Mouse (Mus musculus) mouse embryonic stem cell (cell line): ENCODE data around the gene Tomm40l.

Source experiments
- in situ Hi-C, 2 experiments: fragments of 300-500 bp; cut with MboI; formaldehyde crosslinking; loops; 1 replicate in 1 of 2; 3 replicates in 1 of 2; pipeline ENCODE4 v1.14.3; 2019 to 2020; ENCODE audit warnings: low sequenced_read_pairs in 2 of 2, low pct_unique_long_range_greater_than_20kb in 1 of 2, mixed read lengths in 1 of 2; ENCODE audit not compliant: unreplicated experiment in 1 of 2

Gene Tomm40l

DNA sequence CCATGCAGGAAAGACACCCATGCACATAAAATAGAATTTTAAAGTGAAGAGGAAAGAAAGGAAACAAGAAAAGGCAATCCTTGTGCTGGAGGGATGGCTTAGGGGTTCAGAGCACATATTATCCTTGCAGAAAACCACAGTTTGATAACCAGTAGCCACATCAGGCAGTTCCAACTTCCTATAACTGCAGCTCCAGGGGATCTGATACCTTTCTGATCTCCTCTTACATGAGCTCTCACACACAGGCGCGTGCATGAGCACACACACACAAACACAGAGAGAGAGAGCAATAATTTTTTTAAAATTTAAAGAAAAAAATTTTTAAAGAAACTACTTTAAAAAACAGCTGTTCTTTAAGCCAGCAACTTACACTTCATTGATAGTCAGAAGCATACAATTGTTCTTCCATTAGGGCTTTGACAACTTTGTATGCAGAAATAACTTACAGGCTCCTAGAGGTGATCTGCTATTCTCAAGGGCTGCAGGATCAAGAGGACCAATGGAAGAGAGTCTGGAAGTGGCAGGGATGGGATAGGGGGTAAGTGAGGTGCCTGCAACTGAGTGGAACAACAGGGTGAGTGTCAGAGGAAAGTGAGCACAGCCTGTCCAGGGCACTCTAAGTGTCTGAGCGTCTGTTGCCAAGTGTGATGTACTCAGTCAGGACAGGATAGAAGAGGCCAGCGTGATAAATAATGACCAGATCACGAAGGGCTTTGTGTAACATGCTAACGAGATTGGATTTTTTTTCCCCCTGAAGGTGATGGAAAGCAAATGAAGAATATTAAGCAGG is 16.4 kb downstream of the Tomm40l start:
- in situ Hi-C loops = no loop called here

DNA sequence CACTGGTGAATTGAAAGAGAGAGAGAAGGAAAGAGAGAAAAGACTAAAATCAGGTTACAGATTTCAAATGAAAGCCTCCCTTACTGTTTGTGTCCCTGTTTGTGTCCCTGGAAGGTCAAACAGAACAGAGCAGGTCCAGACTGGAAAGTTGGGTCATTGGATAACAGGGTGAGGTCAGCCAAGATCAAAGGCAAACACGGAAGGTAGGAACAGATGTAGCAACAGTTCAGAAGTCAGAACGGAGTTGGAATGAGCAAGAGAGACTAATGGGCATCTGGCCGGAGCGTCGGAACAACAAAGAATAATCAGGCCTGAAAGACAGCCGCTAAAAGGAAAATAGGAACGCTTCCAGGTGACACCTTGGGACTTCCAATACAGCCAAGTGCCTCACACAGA is 18.1 kb downstream of the Tomm40l start:
- in situ Hi-C loops = no loop called here

DNA sequence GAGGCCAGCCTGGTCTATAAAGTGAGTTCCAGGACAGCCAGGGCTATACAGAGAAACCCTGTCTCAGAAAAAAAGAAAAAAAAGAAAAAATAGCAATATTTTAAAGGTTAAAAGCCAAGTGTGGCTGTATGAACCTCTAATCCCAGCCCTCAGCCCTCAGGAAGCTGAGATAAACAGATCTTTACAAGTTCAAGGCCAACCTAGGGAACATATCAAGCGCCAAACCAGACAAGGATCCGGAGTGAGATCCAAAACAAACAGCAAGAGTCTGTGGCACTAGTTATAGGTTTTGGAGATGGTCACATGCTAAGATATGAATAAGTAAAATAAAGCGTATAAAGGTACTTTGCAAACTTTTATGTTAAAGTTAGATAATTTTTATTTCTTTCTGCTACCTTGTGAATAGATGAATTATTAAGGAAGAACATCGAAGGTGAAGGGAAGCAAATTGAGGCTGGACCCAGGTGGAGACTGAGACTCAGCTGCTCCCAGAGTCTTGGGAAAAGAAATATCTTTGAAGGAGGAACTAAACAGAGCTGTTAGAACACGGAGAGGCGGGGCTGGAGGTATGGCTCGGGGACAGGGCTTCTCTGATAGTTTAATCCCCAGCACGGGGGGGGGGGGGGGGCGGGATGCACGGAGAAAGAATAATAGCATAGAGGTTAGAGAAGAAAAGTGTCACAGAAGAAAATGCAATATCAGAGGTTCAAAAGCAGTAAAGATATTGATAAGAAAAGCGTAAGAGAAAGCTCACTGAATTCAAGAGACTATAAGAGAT is 18.7 kb downstream of the Tomm40l start:
- in situ Hi-C loops = no loop called here

DNA sequence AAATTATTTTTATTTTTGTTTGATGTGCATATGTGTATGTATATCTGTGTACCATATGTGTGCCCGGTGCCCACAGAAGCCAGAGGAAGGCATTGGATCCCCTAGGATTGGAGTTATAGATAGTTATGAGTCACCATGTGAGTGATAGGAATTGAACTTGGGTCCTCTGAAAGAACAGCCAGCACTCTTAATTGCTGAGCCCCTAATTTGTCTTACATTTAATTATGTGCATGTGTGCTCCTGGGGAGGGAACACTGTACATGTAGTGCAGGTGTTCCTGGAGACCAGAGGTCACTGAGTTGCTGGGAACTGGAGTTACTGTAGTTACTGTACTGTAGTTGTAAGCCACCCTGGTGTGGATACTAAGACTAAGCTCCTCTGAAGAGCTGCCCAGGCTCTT is 21.5 kb downstream of the Tomm40l start:
- in situ Hi-C loops = no loop called here

DNA sequence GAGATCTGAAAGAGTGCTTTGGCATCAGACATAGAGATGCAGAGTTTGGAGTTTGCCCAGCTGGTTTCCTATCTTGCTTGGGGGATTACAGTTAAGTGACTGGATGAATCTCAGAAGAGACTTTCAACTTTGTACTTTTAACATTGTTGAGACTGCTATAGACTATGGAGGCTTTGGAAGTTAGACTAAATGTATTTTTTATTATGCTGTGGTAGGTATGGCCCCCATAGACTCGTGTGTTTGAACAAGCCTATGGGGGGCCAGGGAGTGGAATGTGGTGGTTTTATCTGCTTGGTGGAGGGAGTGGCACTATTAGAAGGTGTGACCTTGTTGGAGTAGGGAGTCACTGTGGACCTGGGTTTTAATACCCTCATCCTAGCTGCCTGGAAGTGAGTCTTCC is 22.8 kb downstream of the Tomm40l start:
- in situ Hi-C loops = no loop called here

DNA sequence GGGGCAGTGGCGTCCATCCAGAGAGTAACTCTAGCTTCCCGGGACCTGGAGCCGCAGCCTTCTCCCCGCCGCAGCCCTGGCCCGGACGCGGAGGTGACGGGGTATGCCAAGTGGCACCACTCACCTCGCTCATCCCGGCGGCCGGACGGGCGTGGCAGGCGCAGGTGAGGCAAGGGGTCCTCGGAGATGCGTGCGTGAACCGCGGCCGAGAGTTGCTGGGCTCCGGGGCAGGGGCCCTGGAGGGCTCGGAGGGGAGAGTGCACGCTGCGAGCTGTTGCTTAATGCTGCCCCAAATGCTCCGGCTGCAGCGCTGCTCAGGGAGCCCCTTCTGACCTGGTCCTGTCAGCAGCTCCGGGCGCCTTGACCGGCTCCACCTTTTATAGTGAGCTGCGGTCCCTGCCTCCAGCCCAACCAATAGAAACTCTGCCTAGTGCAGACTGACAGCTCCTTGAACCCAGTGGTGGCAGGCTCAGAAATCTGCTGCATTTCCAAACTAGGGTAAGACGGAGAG is 26.4 kb downstream of the Tomm40l start, which contains the start of gene Pcp4l1:
Pcp4l1 (minus strand) TSS at position 382 of the 511 bp plus-strand sequence.
- in situ Hi-C loops = no loop called here

DNA sequence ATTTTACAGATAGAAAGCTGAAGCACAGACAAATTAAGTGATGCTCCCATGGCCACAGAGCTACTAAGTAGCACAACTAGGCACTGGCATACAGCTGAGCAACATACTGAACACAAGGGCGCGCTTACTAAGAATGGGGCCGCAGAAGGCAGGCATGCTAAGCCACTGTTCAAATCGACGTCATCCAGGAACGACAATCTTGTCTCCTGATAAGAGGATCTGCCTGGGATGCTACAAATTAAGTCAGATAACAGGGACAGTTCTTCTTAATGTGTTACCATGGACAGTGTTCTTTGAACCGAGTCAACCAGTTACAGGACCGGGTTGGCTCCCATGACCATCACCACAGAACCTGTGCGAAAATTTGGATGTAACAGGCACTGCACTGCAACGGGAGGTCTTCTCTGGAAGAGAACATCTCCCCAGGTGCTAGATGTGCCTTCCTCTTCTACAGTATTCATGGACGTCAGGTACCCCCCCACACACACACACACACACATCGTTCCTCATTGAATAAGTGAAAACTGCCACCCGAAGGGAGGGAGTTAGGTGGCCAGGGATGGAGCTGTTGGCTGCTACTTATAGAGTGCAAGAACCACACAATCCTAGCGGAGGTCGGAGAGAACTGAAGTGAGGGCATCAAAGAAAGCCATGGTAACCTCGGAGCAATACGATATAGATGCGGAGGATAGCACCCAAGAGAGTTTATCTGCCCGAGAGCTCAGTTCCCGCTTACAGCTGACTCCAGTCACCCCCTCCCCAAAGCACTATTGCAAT is 27.1 kb downstream of the Tomm40l start:
- in situ Hi-C loops = no loop called here

DNA sequence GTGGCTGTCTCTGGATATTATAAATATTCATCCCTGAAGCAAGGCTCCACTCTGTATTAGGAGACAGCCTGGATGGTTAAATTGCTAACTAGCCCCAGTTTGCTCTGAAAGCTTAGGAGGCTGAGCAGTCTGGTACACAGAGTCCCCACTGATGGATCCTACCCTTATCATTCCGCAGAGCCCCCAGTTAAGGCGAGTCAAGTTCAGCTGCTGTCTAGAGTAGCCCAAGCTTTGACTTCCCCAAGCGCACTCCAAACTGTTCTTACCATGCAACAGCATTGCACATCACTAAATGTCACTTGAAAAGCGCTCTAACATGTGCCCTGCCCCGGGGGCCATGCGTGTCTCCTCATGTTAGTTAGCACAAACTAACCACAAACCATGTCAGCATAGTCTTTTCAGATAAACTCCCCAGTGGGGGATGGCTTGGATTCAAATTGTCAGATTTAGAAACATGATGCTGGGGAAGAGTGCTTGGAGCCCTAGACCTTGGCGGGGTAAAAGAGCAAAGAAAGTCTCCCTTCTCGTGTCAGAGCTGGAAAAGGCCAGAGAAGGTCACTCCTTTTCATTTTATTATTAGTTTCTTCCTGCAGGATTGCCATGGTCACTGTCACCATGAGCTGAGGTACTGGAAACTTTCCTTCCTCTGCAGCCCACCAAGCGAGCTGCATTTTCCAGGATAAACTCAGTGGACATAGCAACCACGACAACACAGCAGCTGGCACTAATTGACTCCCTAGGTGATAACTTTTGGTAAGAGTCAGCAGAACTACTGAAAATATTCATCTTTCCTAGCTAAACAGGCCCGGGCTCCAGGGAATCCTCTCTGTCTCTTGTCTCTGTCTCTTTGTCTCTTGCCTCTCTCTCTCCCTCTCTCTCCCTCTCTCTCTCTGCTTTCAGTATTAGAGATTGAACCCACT is 28.1 kb downstream of the Tomm40l start:
- in situ Hi-C loops = no loop called here

DNA sequence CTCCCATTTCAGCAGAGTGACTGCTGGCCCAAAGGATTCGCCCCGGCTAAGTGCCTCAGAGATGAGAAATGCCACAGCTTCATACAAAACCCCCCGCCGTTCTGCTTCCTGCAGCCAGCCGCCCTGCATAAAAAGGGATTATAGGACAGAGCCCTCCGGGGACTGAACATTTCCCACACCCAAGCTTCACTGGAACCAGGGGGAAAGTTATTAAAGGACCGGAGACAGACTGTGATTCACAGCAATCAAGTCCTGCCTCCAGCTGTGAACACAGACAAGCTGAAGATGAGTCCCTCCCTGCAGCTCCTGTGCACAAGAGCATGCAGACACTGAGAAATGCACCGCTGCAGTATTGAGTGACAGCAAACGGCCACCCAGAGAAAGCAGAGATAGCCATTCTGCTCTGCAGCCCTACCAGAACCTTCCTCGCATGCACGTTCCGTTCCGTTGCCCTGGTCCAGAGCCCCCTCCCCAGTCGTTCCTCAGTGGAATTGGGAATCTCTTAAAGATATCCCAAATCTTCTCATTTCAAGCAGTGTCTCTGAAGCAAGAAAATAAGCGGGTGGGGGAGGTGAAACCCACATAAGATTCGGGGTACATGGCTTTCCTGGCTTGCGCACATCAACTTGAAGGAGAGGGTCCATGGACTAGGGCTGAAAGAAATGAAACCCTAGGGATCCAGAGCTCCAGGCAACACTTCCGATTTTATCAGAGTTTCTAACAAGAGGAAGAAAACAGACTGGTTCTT is 29.0 kb downstream of the Tomm40l start:
- in situ Hi-C loops = no loop called here

DNA sequence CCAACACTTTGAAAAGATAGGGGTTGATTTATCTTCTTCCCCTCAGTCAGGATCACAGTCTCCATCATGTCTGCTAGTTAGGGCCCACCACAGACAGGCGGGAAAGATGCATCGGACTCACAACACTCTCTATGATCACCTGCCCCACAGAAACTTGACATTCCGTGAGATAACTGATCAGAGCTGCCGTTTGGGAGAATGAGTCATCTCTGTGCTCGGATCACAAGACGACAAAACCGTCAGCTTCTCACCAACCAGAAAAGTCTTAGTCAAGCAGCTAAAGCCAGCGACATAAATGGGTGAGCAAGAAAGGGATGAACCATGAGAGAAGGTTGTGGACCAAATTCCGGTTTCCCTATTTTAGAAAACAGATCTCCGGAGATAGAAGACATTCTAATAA is 30.0 kb downstream of the Tomm40l start:
- in situ Hi-C loops = no loop called here

DNA sequence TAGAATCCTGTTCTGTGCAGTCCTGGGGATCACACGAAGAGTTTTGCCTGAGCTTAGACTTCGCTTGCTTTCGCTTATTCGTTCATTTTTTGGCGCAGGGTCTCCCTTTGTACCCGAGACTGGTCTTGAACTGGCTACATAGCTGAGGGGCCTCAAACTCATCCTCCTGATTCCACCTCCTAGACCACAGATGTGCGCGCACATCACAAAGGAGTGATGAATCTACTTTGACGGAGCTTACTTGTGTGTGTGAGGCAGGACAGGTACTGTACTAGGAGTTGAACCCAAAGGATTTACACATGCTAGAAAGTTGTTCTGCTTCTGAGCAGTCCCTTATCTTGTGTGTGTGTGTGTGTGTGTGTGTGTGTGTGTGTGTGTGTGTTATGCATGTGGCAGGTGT is 31.5 kb downstream of the Tomm40l start:
- in situ Hi-C loops = no loop called here

DNA sequence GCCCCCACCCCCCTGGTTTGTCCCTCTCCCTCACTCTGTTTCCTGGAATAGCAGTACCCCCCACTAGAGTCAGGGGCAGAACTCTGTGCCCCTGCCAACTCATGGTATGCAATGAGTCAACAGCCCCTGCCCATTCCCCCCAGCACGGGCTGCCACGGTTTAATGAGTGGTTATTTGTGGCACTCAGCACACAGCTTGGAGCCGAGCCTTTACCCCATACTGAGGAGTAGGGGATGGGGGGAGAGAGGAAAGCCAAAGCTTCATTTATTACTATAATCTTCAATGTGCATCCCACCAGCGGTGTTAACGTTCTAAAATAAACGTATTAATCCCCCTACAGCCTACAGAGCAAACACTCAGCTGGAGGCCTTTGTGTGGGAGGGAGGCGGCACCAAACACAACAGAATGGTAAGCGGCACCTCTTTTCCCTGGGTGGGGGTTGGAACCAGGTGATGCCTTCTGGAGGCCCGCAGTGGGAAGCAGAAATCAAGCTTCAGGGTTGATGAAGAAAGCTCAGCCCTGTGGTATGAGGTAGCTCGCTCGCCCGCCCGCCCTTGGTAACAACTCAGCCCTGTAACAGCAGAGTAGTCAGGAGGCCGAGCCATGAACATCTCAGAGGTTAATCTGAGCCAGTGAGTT is 32.7 kb downstream of the Tomm40l start:
- in situ Hi-C loops = no loop called here

DNA sequence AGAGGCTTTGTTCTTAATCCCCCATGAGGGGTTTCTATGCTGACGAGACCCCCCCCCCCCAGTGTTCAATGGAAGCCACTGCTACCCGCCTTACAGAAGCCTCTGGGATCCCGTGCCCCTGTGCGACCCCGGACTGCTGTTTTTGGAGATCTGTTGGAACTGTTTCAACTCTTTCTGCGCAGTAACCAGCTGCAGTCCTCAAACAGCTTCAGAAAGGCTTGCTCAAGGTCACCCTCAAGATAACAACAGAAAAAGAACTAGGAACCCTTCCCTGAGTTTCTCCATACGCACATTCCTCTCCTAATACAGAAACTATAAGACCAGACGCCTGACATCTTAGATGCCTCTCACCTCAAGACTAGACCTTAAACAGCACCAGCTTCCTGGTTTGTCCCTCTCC is 33.3 kb downstream of the Tomm40l start:
- in situ Hi-C loops = no loop called here

DNA sequence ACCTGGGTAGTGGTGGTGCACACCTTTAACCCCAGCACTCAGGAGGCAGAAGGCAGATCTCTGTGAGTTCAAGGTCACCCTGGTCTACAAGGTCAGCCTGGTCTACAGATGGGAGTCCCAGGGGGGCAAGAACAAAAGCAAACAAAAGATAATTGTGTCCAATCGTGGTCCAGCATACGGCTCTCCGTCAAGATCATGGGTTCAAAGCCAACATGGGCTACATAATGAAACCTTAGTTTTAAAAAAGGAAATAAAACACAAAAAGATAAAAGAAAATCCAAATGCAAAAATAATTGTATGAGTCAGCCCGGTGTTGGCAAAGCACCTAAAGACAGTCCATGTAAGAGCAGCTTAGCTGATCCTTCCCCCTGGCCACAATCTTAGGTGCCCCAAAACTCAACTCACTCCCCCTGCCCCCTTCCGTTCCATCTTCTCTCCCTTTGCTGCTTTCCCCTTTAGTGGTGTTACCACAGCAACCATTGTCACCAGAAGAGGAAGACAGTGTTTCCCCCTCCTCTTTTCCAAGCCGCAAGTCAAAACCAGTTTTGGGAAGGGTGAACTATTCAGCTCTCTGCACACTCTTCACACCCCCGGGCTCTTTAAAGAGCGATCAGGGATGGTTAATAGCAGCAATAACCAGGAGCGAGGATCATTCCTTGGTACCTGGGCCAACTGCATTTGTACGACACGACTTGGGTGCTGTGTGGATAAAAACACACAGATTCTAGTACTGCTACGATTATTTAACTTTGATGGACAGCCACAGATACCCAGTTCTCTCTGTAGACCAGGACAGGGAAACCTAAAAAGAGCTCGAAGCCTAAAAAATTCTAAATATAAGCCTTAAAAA is 34.2 kb downstream of the Tomm40l start:
- in situ Hi-C loops = no loop called here

DNA sequence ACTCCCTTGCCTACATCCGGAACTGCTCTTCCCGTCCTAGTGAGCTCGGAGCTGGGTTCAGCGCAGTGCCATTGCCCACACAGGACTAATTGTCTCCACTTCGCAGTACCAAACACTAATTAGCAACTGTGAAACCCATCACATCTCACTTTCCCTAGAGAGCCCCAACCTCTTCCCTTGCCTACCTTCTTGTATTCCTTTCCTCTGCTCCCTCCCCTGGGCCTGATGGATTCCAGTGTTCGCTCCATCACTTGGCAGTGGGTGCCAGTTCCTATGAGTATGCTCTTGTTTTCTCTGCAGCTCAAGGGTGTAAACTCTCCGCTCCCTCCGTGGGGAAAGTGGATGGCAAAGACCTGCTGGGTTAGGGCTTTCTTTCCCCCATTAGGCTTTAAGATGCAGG is 36.7 kb downstream of the Tomm40l start:
- in situ Hi-C loops = no loop called here

DNA sequence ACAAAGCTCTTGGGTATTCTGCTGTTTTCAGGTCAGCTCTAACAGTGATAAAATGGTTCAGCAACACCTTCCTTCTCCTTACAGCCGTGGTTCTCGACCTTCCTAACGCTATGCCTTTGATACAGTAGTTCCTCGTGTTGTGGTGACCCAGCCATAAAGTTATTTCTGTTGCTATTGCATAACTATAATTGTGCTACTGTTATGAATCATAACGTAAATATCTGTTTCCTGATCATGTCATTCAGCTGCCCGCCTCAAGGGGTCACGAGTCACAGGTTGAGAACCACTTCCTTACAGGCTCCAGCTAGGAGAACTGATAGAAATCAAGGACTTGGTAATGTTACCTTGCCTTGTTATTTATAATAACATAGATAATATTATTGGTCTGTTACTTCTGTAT is 38.0 kb downstream of the Tomm40l start:
- in situ Hi-C loops = no loop called here
